In the genomic region with DNA sequence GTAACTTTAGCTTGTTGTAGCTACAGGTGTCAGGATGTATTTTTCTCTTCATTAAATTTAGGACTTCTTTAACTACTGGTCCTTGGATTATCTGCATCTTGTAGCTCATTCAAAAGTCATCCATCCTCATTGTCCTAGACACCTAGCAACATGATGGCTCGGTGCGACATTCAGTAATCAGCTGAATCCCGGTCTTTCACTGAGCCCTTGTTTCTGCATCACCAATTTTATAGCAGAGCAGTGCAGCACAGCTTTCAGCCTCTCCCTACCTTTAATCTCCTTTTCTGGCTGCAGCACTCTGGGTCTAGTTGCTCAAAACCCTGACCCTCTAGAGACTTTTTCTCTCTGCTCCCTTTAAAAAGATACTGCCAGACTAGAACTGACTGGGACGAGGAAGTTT, we compare ENCODE assay signal across 17 mouse cellular contexts.
"Had no signal": no experiment of that assay in that cellular context is flagged by ENCODE, and none has a peak within 500 bp of the region (broad histone marks: within the 10 kb centered on the region; RNA-seq: fewer than 3 reads in every experiment).

No protein-coding gene starts in this region.

- DNase-seq: lung, adult 18-20 months; lung, embryonic 14.5 days; lung, postnatal 10 days; lung, postnatal 4 days; midbrain, embryonic 14.5 days; right cerebral cortex, postnatal 14 days; thymus, adult 2 months; thymus, postnatal 25 days; thymus, postnatal 4 days had no signal

- H3K9ac ChIP-seq: lung, embryonic 14.5 days; midbrain, embryonic 12.5 days; neural tube, embryonic 13.5 days; neural tube, embryonic 15.5 days; stomach, embryonic 15.5 days had no signal

- H3K27me3 ChIP-seq: midbrain, embryonic 12.5 days; neural tube, embryonic 13.5 days; neural tube, embryonic 15.5 days; stomach, embryonic 15.5 days had no signal

- H3K4me2 ChIP-seq: lung, embryonic 14.5 days; midbrain, embryonic 12.5 days; neural tube, embryonic 13.5 days; neural tube, embryonic 15.5 days; stomach, embryonic 15.5 days had no signal

- ATAC-seq: midbrain, embryonic 16.5 days had no signal

- H3K36me3 ChIP-seq: midbrain, embryonic 10.5 days; midbrain, embryonic 12.5 days; neural tube, embryonic 13.5 days; neural tube, embryonic 15.5 days; stomach, embryonic 15.5 days had no signal

- H3K4me3 ChIP-seq: midbrain, embryonic 10.5 days; midbrain, embryonic 12.5 days; myocyte; neural tube, embryonic 13.5 days; neural tube, embryonic 15.5 days; stomach, embryonic 15.5 days had no signal

- H3K4me1 ChIP-seq: midbrain, embryonic 10.5 days; midbrain, embryonic 12.5 days; neural tube, embryonic 13.5 days; neural tube, embryonic 15.5 days; stomach, embryonic 15.5 days had no signal

- H3K9me3 ChIP-seq: midbrain, embryonic 10.5 days; midbrain, embryonic 12.5 days; neural tube, embryonic 13.5 days; neural tube, embryonic 15.5 days; stomach, embryonic 15.5 days had no signal

- H3K27ac ChIP-seq: midbrain, embryonic 10.5 days; midbrain, embryonic 12.5 days; neural tube, embryonic 13.5 days; neural tube, embryonic 15.5 days; stomach, embryonic 15.5 days; stomach, postnatal 0 days had no signal
